Mouse (Mus musculus) midbrain, postnatal 0 days (tissue): ENCODE data around the gene Rad51b. TPM values are rescaled to one million over a fixed set of nuclear protein-coding genes. Genes with fewer than 3 reads are reported as not detected.
A peak's percentile ranks its signal among the peaks of the same experiment; 100 is the strongest.

ENCODE experiments used
- ATAC-seq: fragments of 200-750 bp; cut with Nextera tagmentation; 2 replicates; pipeline ENCODE4 v1.8.0; 2017; ENCODE audit warnings: moderate number of reproducible peaks, mild to moderate bottlenecking, moderate TSS enrichment, moderate library complexity; ENCODE audit not compliant: low FRiP score
- DNase-seq: peaks from one replicate; pipeline ENCODE4 v3.0.0-alpha.2; 2015; ENCODE audit warnings: low spot score
- H3K27ac ChIP-seq: fragments of 300-500 bp; sonication (generic); 2 replicates; pipeline ENCODE4 v1.5.1; 2014; ENCODE audit warnings: low read depth, mild to moderate bottlenecking, low read length, mixed read lengths
- H3K27me3 ChIP-seq: fragments of 300-500 bp; sonication (generic); 2 replicates; pipeline ENCODE4 v1.6.1; 2014; ENCODE audit warnings: low read length, control low read depth, mixed read lengths; ENCODE audit not compliant: insufficient read depth
- H3K36me3 ChIP-seq: fragments of 300-500 bp; sonication (generic); 2 replicates; pipeline ENCODE4 v1.6.1; 2014; ENCODE audit warnings: low read length, control low read depth, mixed read lengths; ENCODE audit not compliant: insufficient read depth
- H3K4me1 ChIP-seq: fragments of 300-500 bp; sonication (generic); 2 replicates; pipeline ENCODE4 v1.6.1; 2014; ENCODE audit warnings: mild to moderate bottlenecking, control low read depth, antibody characterized with exemption, low read length, mixed read lengths; ENCODE audit not compliant: insufficient read depth
- H3K4me2 ChIP-seq: fragments of 300-500 bp; sonication (generic); 2 replicates; pipeline ENCODE4 v1.6.1; 2014; ENCODE audit warnings: low read depth, mild to moderate bottlenecking, low read length, mixed read lengths; ENCODE audit not compliant: poor library complexity, severe bottlenecking
- H3K4me3 ChIP-seq: fragments of 300-500 bp; sonication (generic); 2 replicates; pipeline ENCODE4 v1.5.1; 2014; ENCODE audit warnings: low read depth, mild to moderate bottlenecking, low read length, moderate library complexity
- H3K9ac ChIP-seq: fragments of 300-500 bp; sonication (generic); replicated peaks from 2 replicates; pipeline ENCODE4 v1.6.1; 2014; ENCODE audit warnings: mild to moderate bottlenecking, low read length, moderate library complexity, mixed read lengths; ENCODE audit not compliant: poor library complexity, severe bottlenecking
- H3K9me3 ChIP-seq: fragments of 300-500 bp; sonication (generic); 2 replicates; pipeline ENCODE4 v1.6.1; 2016; ENCODE audit warnings: low read length, control low read depth
- CTCF ChIP-seq: IDR thresholded peaks from 2 replicates; pipeline ENCODE4 v1.5.1; 2016; ENCODE audit warnings: antibody characterized with exemption, mild to moderate bottlenecking
- WGBS: fragments of 180-500 bp; shearing (Covaris S2); extraction: QIAGEN DNeasy Blood & Tissue Kit; methylation state at CpG from one replicate; pipeline ENCODE4 v1.1.7; 2014; 5-methylcytosine and 5-hydroxymethylcytosine counted together
- polyA plus RNA-seq: library from polyadenylated mRNA; unstranded; fragments of >200 nt; fragmentation: Nextera tagmentation; extraction: Ambion mirVana; gene quantifications from 2 replicates; pipeline ENCODE4 v1.2.1, GENCODE M21; 2015
- total RNA-seq: library from RNA; depleted of rRNA; stranded (reverse); fragments of >200 nt; gene quantifications from 2 replicates; pipeline ENCODE4 v1.2.3, GENCODE M21; 2014

Rad51b gene
- total and polyA plus RNA-seq, 2 experiments from 2014 or later: 0.22 to 0.74 TPM

DNA sequence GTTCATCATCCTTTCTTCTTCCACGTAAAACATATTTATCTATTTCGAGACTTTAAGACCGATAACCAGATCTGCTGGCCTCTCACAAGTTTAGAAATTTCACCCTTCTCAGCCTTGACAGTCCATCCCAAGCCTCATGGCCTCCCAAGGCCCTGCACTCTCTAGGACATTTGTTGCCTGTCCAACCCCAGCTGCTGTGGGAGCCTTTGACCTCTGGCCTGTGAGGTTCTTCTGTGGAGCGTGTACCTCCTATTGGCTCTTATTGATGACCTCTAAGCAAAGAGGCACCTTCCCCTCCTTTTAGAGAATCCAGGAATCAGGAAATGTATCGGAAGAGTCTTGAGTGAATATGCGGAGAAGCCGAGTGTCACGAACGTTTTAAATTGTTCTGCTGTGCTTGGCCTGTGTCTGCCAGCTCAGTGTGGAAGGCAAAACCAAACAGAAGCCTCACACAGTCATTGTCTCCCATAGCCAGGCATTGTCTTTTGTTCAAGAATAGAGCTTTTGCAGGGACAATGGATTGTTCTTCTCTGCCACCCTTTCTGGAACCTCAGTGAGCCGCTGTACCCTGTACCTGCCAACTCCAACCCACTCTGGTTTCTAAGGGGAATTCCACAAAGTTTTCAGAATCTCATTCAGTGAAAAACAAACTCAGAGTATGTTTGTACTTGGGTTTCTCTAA is 215.3 kb downstream of the Rad51b start:
- Histone ChIP-seq H3K27ac (no peak overlapping the region), H3K4me2 (no peak overlapping the region), H3K9me3 (no peaks in the 10 kb centered on the region), H3K9ac (no peak overlapping the region), H3K36me3 (no peaks in the 10 kb centered on the region), H3K4me3 (no peak overlapping the region), H3K4me1 (0 out of 2 replicates have a peak, but pooled peaks cover 4% of the 10 kb centered on the region), H3K27me3 (no peaks in the 10 kb centered on the region)
- no peak for DNase-seq
- no peak for TF ChIP-seq CTCF
- 76% methylated on average over 10 of the region's 10 CpGs for WGBS
- ATAC-seq: no peak

DNA sequence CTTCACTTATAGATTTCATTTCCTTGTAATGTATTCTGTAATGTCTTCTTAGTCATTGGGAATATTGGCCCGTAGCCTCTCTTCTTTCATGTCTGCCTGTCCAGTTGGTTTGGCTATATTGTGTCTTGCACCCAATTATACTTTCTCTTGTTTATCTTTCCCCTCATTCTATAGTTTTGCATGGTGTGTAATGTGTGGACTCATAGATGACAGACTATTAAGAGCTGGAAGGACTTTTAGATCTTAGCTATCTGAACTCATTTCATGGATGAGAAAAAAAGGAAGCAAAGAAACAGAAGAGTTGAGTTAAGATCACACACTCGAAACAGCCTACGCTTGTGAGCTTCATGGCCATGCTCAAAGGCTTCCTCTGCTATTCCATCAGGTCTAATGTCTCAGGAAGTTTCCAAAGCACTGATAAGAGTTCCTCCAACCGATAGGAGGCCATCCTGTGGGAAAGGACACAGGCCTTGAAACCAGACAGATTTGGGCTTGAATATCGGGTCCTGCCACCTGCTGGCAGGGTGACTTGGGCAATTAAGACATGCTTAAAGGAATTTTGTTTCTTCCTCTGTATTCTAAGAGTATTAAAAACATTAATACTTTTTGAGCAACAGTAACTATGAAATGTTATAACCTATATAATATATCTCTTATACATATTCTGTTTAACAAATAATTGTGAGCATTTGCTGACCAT is 216.1 kb downstream of the Rad51b start:
- no peak overlapping the region for H3K4me2 ChIP-seq
- no peak for DNase-seq
- ATAC-seq: no peak
- H3K36me3 ChIP-seq: no peaks in the 10 kb centered on the region
- no peaks in the 10 kb centered on the region for H3K9me3 ChIP-seq
- H3K4me3 ChIP-seq: no peak overlapping the region
- no peak for TF ChIP-seq CTCF
- H3K27me3 ChIP-seq: no peaks in the 10 kb centered on the region
- H3K9ac ChIP-seq: no peak overlapping the region
- H3K4me1 ChIP-seq: 0 out of 2 replicates have a peak, but pooled peaks cover 2% of the 10 kb centered on the region
- 90% methylated on average over 5 of the region's 5 CpGs for WGBS
- H3K27ac ChIP-seq: no peak overlapping the region

DNA sequence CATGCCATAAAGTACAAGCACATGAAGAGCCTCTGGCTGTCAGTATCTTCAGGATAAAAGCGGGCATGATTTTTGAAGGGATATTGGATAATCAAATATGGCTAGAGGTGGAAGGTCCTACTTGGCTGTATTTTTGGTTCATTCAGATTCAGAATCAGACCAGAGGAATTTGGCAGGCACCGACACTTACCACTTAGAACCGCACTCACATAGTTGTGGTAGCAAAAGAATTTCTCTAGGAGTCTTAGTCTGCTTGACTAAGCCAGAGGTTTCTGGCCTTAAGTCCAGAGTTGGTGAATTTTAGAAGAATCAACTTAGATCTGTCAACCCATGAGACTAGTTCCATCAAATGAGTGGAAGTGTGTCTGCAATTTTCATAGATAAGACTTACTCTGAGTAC is 217.6 kb downstream of the Rad51b start:
- H3K4me1 ChIP-seq: 0 out of 2 replicates have a peak, but pooled peaks cover 2% of the 10 kb centered on the region
- no peak overlapping the region for H3K9ac ChIP-seq
- no peaks in the 10 kb centered on the region for H3K9me3 ChIP-seq
- H3K27me3 ChIP-seq: no peaks in the 10 kb centered on the region
- DNase-seq: no peak
- ATAC-seq: no peak
- no peak overlapping the region for H3K27ac ChIP-seq
- TF ChIP-seq CTCF: no peak
- no peak overlapping the region for H3K4me2 ChIP-seq
- no peaks in the 10 kb centered on the region for H3K36me3 ChIP-seq
- WGBS: 98% methylated on average over 3 of the region's 3 CpGs
- H3K4me3 ChIP-seq: no peak overlapping the region

DNA sequence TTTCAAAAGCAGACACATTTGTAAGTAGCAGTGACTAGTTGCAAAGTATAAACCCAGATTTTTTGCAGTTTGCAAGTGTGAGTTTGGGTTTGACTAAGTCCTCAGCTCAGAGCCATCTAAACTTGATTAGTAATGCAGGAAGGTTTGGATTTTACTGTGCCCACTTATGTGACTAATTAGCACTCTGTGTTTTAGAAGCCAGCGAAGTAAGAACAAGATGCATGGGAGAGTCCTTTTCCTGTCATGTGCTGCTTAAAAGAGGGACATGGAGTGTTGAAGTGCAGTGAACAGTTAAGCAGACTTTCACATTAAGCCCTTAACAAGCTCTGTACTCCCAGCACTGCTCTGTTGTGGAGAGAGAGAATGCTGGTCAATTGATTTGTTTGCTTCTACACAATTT is 225.3 kb downstream of the Rad51b start:
- no peaks in the 10 kb centered on the region for H3K4me1 ChIP-seq
- 49% methylated on average over 1 of the region's 1 CpGs for WGBS
- H3K27me3 ChIP-seq: no peaks in the 10 kb centered on the region
- no peaks in the 10 kb centered on the region for H3K9me3 ChIP-seq
- H3K9ac ChIP-seq: no peak overlapping the region
- DNase-seq (no peak), ATAC-seq (no peak)
- H3K36me3 ChIP-seq: no peaks in the 10 kb centered on the region
- no peak for TF ChIP-seq CTCF
- no peak overlapping the region for H3K4me3 ChIP-seq
- H3K4me2 ChIP-seq: no peak overlapping the region
- H3K27ac ChIP-seq: no peak overlapping the region

DNA sequence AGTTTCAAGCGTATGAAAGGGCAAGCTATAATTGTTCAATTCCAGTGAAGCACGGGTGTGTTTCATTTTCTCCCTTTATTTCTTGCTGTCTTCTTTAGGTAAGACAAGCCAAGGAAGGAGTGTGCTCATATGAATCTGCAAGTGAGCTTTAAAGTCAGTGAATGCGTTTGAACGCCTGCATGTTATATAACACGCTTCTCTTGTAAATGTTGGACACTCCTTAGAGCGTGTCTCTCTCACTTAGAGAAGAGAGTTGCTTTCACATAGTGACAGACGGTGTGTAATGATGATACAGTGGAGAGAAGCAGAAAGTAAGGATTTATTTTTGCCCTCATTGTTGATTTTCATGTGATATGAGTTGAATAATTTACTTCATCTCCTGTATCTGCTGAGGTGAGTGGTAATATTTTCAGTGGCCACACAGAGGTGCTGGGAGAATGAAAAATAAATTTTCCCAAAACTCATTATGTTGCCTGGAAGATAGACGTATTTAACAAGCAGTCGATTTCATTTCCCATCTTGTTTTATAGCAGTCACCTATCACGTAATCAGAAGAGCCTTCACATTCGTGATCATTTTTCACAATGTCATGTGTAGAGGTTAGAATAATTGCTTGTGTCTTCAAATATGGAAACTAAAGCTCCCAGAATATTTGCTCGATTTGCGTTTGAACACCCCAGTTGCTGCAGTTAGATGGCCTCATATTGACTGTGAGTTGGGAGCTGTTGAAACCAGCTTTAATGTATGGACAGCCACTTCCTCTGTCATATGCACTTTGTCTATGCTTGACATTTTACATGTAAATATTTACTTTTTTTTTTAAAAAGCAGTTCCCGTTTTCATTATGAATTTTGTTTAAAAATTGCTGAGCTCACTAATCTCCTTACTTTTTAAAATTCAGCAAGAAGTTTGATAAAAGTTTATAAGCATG is 228.1 kb downstream of the Rad51b start:
- peak; percentile 66 for TF ChIP-seq CTCF
- no peak for DNase-seq
- no peak overlapping the region for H3K4me3 ChIP-seq

More for the DNA sequence above, 228.1 kb downstream of the Rad51b start:
- Histone ChIP-seq H3K36me3 (no peaks in the 10 kb centered on the region), H3K27ac (no peak overlapping the region), H3K4me2 (no peak overlapping the region), H3K27me3 (no peaks in the 10 kb centered on the region), H3K9me3 (no peaks in the 10 kb centered on the region), H3K9ac (no peak overlapping the region), H3K4me1 (no peaks in the 10 kb centered on the region)
- WGBS: 80% methylated on average over 14 of the region's 14 CpGs
- ATAC-seq: no peak
